Comparison of ENCODE assay signal across 29 mouse cellular contexts in genomic region chr7:132559138-132559766, GRCm38 (mm10). TPM values are rescaled to one million over a fixed set of nuclear protein-coding genes. Genes with fewer than 3 reads are reported as not detected.
DNase-seq lines count a peak whose midpoint lies in the region; ATAC-seq and TF ChIP-seq lines count a peak whose summit lies in the region.
"Had no signal": no experiment of that assay in that cellular context is flagged by ENCODE, and none has a peak within 500 bp of the region (broad histone marks: within the 10 kb centered on the region; RNA-seq: fewer than 3 reads in every experiment).

No protein-coding gene starts in this region.

- peaks cover 74% of the 10 kb centered on the region for H3K36me3 ChIP-seq in embryonic facial prominence, embryonic 13.5 days
- peaks cover 76% of the 10 kb centered on the region for H3K36me3 ChIP-seq in embryonic facial prominence, embryonic 10.5 days (replicated peaks)
- H3K36me3 ChIP-seq in heart, postnatal 0 days (replicated peaks; ENCODE audit: control insufficient read depth, insufficient read depth, low read length), result peaks cover 77% of the 10 kb centered on the region
- peaks cover 33% of the 10 kb centered on the region for H3K36me3 ChIP-seq in heart, embryonic 11.5 days (ENCODE audit: control insufficient read depth, insufficient read depth, low read length)
- peaks cover 77% of the 10 kb centered on the region for H3K36me3 ChIP-seq in lung, embryonic 14.5 days (ENCODE audit: insufficient read depth)

- H3K4me1 ChIP-seq in embryonic facial prominence, embryonic 13.5 days, result peaks cover 11% of the 10 kb centered on the region; the same call in 1 of the 2 replicates
- peaks cover 9% of the 10 kb centered on the region for H3K4me1 ChIP-seq in embryonic facial prominence, embryonic 10.5 days
- H3K4me1 ChIP-seq in heart, postnatal 0 days (ENCODE audit: control insufficient read depth, insufficient read depth), result no peaks in the 10 kb centered on the region
- no peaks in the 10 kb centered on the region for H3K4me1 ChIP-seq in heart, embryonic 11.5 days (ENCODE audit: control insufficient read depth, insufficient read depth, low read length)
- H3K4me1 ChIP-seq in lung, embryonic 14.5 days (ENCODE audit: insufficient read depth), result no peaks in the 10 kb centered on the region
- peaks cover 5% of the 10 kb centered on the region; the same call in 1 of the 2 replicates for H3K4me1 ChIP-seq in lung, adult 2 months (ENCODE audit: control insufficient read depth, insufficient read depth, low read length)
- peaks cover 9% of the 10 kb centered on the region; the same call in 1 of the 2 replicates for H3K4me1 ChIP-seq in brown adipose tissue, adult 24 weeks (ENCODE audit: control insufficient read depth, insufficient read depth, insufficient read length, low read length)
- H3K4me1 ChIP-seq: hindbrain, embryonic 15.5 days; midbrain, embryonic 15.5 days; neural tube, embryonic 12.5 days had no signal

- 0 out of 2 replicates have a peak, but pooled peaks have one; percentile 43 for TF ChIP-seq EP300 in heart, postnatal 0 days (IDR thresholded peaks at IDR 0.05; ENCODE audit: low read depth)

- WGBS in embryonic facial prominence, embryonic 13.5 days, result 61% methylated on average over 3 of the region's 3 CpGs
- 74% methylated on average over 3 of the region's 3 CpGs for whole genome bisulfite sequencing in embryonic facial prominence, embryonic 10.5 days
- 48% methylated on average over 3 of the region's 3 CpGs for WGBS in heart, postnatal 0 days
- WGBS in heart, embryonic 11.5 days (ENCODE audit: insufficient replicate concordance), result 40% methylated on average over 3 of the region's 3 CpGs
- 38% methylated on average over 3 of the region's 3 CpGs for WGBS in lung, embryonic 14.5 days
- 41% methylated on average over 3 of the region's 3 CpGs for WGBS in lung, adult 2 months

- no peak; the same call in 1 of the 2 replicates for TF ChIP-seq CTCF in heart, postnatal 0 days (IDR thresholded peaks at IDR 0.05; ENCODE audit: low read depth)
- no peak for TF ChIP-seq CTCF in lung, embryonic 14.5 days (IDR thresholded peaks at IDR 0.05; ENCODE audit: low read depth)
- TF ChIP-seq CTCF in lung, adult 2 months (IDR thresholded peaks at IDR 0.05; ENCODE audit: insufficient read depth, low read length), result no peak

- no peak for TF ChIP-seq POLR2A in lung, adult 2 months (IDR thresholded peaks at IDR 0.05; ENCODE audit: borderline replicate concordance, extremely low read depth, low read depth, low read length)

- peak overlapping the region; percentile 62; the same call in 1 of the 2 replicates for H3K27ac ChIP-seq in embryonic facial prominence, embryonic 13.5 days
- H3K27ac ChIP-seq in embryonic facial prominence, embryonic 10.5 days (replicated peaks), result no peak overlapping the region
- peak overlapping the region; percentile 48 for H3K27ac ChIP-seq in heart, postnatal 0 days (ENCODE audit: low read depth)
- H3K27ac ChIP-seq in heart, embryonic 11.5 days (ENCODE audit: low read depth, low read length), result no peak overlapping the region
- H3K27ac ChIP-seq in lung, embryonic 14.5 days (ENCODE audit: low read depth), result no peak overlapping the region; the same call in 1 of the 2 replicates
- H3K27ac ChIP-seq in brown adipose tissue, adult 24 weeks (replicated peaks; ENCODE audit: low read depth, low read length), result peak overlapping the region; percentile 61
- H3K27ac ChIP-seq: hindbrain, embryonic 15.5 days; limb, embryonic 13.5 days; macrophage; midbrain, embryonic 15.5 days; neural tube, embryonic 12.5 days had no signal

- DNase-seq in embryonic facial prominence, embryonic 10.5 days (ENCODE audit: low spot score), result no peak
- DNase-seq in heart, postnatal 0 days (ENCODE audit: low spot score), result no peak
- peak; percentile 43 for DNase-seq in lung, embryonic 14.5 days
- no peak for DNase-seq in lung, adult 2 months
- no peak for DNase-seq in urinary bladder, postnatal 10 days (ENCODE audit: low spot score)
- DNase-seq: cerebellum, adult 11-12 months; cerebellum, postnatal 10 days; gastrocnemius, postnatal 14 days; heart, postnatal 4 days; kidney, adult 9 months; kidney, postnatal 36 days; layer of hippocampus, postnatal 36 days; liver, postnatal 0 days; right cerebral cortex, postnatal 25 days; spleen, adult 18-20 months; thymus, postnatal 25 days had no signal

- no peak overlapping the region for H3K4me2 ChIP-seq in embryonic facial prominence, embryonic 13.5 days
- H3K4me2 ChIP-seq in heart, postnatal 0 days (ENCODE audit: low read depth, low read length), result no peak overlapping the region
- H3K4me2 ChIP-seq in heart, embryonic 11.5 days, result no peak overlapping the region
- H3K4me2 ChIP-seq in lung, embryonic 14.5 days, result no peak overlapping the region
- H3K4me2 ChIP-seq: hindbrain, embryonic 15.5 days; limb, embryonic 13.5 days; midbrain, embryonic 15.5 days; neural tube, embryonic 12.5 days had no signal

- no peaks in the 10 kb centered on the region for H3K9me3 ChIP-seq in embryonic facial prominence, embryonic 13.5 days
- H3K9me3 ChIP-seq in embryonic facial prominence, embryonic 10.5 days, result no peaks in the 10 kb centered on the region
- H3K9me3 ChIP-seq in heart, postnatal 0 days (replicated peaks; ENCODE audit: control insufficient read depth, low read length), result no peaks in the 10 kb centered on the region
- H3K9me3 ChIP-seq in heart, embryonic 11.5 days (replicated peaks; ENCODE audit: control insufficient read depth, low read length), result no peaks in the 10 kb centered on the region
- no peaks in the 10 kb centered on the region for H3K9me3 ChIP-seq in lung, embryonic 14.5 days (ENCODE audit: low read depth, low read length)
- H3K9me3 ChIP-seq: hindbrain, embryonic 15.5 days; limb, embryonic 13.5 days; midbrain, embryonic 15.5 days; neural tube, embryonic 12.5 days had no signal

- no peaks in the 10 kb centered on the region for H3K27me3 ChIP-seq in embryonic facial prominence, embryonic 13.5 days
- no peaks in the 10 kb centered on the region for H3K27me3 ChIP-seq in embryonic facial prominence, embryonic 10.5 days (replicated peaks; ENCODE audit: low read depth, poor library complexity, severe bottlenecking)
- no peaks in the 10 kb centered on the region for H3K27me3 ChIP-seq in heart, postnatal 0 days (ENCODE audit: control insufficient read depth, insufficient read depth, low read length)
- H3K27me3 ChIP-seq in heart, embryonic 11.5 days (ENCODE audit: control insufficient read depth, insufficient read depth, low read length), result no peaks in the 10 kb centered on the region
- H3K27me3 ChIP-seq in lung, embryonic 14.5 days (ENCODE audit: insufficient read depth, low read length), result no peaks in the 10 kb centered on the region
- H3K27me3 ChIP-seq: hindbrain, embryonic 15.5 days; limb, embryonic 13.5 days; midbrain, embryonic 15.5 days; neural tube, embryonic 12.5 days had no signal

- H3K4me3 ChIP-seq in embryonic facial prominence, embryonic 13.5 days, result no peak overlapping the region
- H3K4me3 ChIP-seq in embryonic facial prominence, embryonic 10.5 days, result no peak overlapping the region
- H3K4me3 ChIP-seq in heart, postnatal 0 days (ENCODE audit: low read depth, low read length), result no peak overlapping the region
- no peak overlapping the region for H3K4me3 ChIP-seq in heart, embryonic 11.5 days (ENCODE audit: low read depth, low read length)
- H3K4me3 ChIP-seq in lung, embryonic 14.5 days (ENCODE audit: low read depth, low read length), result no peak overlapping the region
- H3K4me3 ChIP-seq in lung, adult 2 months (replicated peaks; ENCODE audit: extremely low read depth, low read depth, low read length), result no peak overlapping the region
- no peak overlapping the region for H3K4me3 ChIP-seq in brown adipose tissue, adult 24 weeks (ENCODE audit: insufficient read depth, low read depth, low read length)
- H3K4me3 ChIP-seq: hindbrain, embryonic 15.5 days; limb, embryonic 13.5 days; midbrain, embryonic 15.5 days; neural tube, embryonic 12.5 days had no signal

- H3K9ac ChIP-seq in embryonic facial prominence, embryonic 13.5 days, result no peak overlapping the region
- no peak overlapping the region for H3K9ac ChIP-seq in heart, postnatal 0 days (replicated peaks; ENCODE audit: low read depth, low read length)
- H3K9ac ChIP-seq in heart, embryonic 11.5 days (ENCODE audit: low read depth, low read length), result no peak overlapping the region
- H3K9ac ChIP-seq in lung, embryonic 14.5 days, result no peak overlapping the region
- H3K9ac ChIP-seq: hindbrain, embryonic 15.5 days; limb, embryonic 13.5 days; liver, postnatal 0 days; midbrain, embryonic 15.5 days; neural tube, embryonic 12.5 days had no signal

- no peak for ATAC-seq in embryonic facial prominence, embryonic 13.5 days (ENCODE audit: insufficient number of reproducible peaks, insufficient read depth, low FRiP score, low TSS enrichment, low read depth)
- peak; percentile 49 for ATAC-seq in heart, postnatal 0 days (ENCODE audit: insufficient read depth, low read depth)
- ATAC-seq in heart, embryonic 11.5 days (replicated peaks; ENCODE audit: insufficient number of reproducible peaks, low FRiP score, low TSS enrichment), result no peak
- peak; percentile 54; the same call in 1 of the 2 replicates for ATAC-seq in lung, embryonic 14.5 days (ENCODE audit: insufficient read depth)
- ATAC-seq: forebrain, embryonic 14.5 days; liver, postnatal 0 days; midbrain, embryonic 15.5 days had no signal

RNA-seq across cellular contexts. Expression of gene Oat, which starts 16.9 kb away (rescaled TPM):
- 175 and 200 TPM in 2 replicates for polyA plus RNA-seq in embryonic facial prominence, embryonic 13.5 days (2015; fragmentation: Nextera tagmentation; extraction: Ambion mirVana)
- 121 and 127 TPM in 2 replicates for polyA plus RNA-seq in embryonic facial prominence, embryonic 10.5 days (2016; fragmentation: Nextera tagmentation; extraction: Ambion mirVana)
- total RNA-seq in heart, postnatal 0 days (2014; rRNA removed; ENCODE audit: low replicate concordance), result 194 and 208 TPM in 2 replicates
- 155 and 157 TPM in 2 replicates for polyA plus RNA-seq in heart, postnatal 0 days (2015; fragmentation: Nextera tagmentation; extraction: Ambion mirVana)
- polyA plus RNA-seq in heart, embryonic 11.5 days (2014; fragmentation: Nextera tagmentation; extraction: Ambion mirVana), result 162 and 186 TPM in 2 replicates
- 270 and 289 TPM in 2 replicates for polyA plus RNA-seq in lung, embryonic 14.5 days (2014; fragmentation: Nextera tagmentation; extraction: Ambion mirVana)
- polyA plus RNA-seq in lung, adult 2 months (2012; rRNA removed), result 126 and 152 TPM in 2 replicates
- polyA plus RNA-seq in brown adipose tissue, adult 24 weeks (2012; ENCODE audit: insufficient read depth, insufficient read length, missing spikeins), result 50.3 and 75.2 TPM in 2 replicates

RNA-seq across cellular contexts. Expression of gene Nkx1-2, which starts 40.2 kb away (rescaled TPM):
- polyA plus RNA-seq in embryonic facial prominence, embryonic 13.5 days (2015; fragmentation: Nextera tagmentation; extraction: Ambion mirVana), result not detected in 2 replicates
- polyA plus RNA-seq in embryonic facial prominence, embryonic 10.5 days (2016; fragmentation: Nextera tagmentation; extraction: Ambion mirVana), result 0.15 and 0.19 TPM in 2 replicates
- total RNA-seq in heart, postnatal 0 days (2014; rRNA removed; ENCODE audit: low replicate concordance), result not detected in 2 replicates
- polyA plus RNA-seq in heart, postnatal 0 days (2015; fragmentation: Nextera tagmentation; extraction: Ambion mirVana), result not detected in 2 replicates
- 0.04 TPM in 1 of 2 replicates, not detected in the other for polyA plus RNA-seq in heart, embryonic 11.5 days (2014; fragmentation: Nextera tagmentation; extraction: Ambion mirVana)
- polyA plus RNA-seq in lung, embryonic 14.5 days (2014; fragmentation: Nextera tagmentation; extraction: Ambion mirVana), result not detected in 2 replicates
- not detected in 2 replicates for polyA plus RNA-seq in lung, adult 2 months (2012; rRNA removed)
- not detected in 2 replicates for polyA plus RNA-seq in brown adipose tissue, adult 24 weeks (2012; ENCODE audit: insufficient read depth, insufficient read length, missing spikeins)
- total RNA-seq: adrenal gland, adult 18-20 months; adrenal gland, postnatal 4 days; gastrocnemius, postnatal 14 days; heart, postnatal 4 days; layer of hippocampus, postnatal 36 days; left cerebral cortex, postnatal 10 days had no signal
- polyA plus RNA-seq: embryonic facial prominence, embryonic 11.5 days; forebrain, embryonic 14.5 days; liver, postnatal 0 days; macrophage had no signal

RNA-seq across cellular contexts. Expression of gene Lhpp, which starts 51.2 kb away (rescaled TPM):
- polyA plus RNA-seq in embryonic facial prominence, embryonic 13.5 days (2015; fragmentation: Nextera tagmentation; extraction: Ambion mirVana), result 17.5 and 19.9 TPM in 2 replicates
- 15.5 TPM in 2 replicates for polyA plus RNA-seq in embryonic facial prominence, embryonic 10.5 days (2016; fragmentation: Nextera tagmentation; extraction: Ambion mirVana)
- total RNA-seq in heart, postnatal 0 days (2014; rRNA removed; ENCODE audit: low replicate concordance), result 32.2 and 40.1 TPM in 2 replicates
- polyA plus RNA-seq in heart, postnatal 0 days (2015; fragmentation: Nextera tagmentation; extraction: Ambion mirVana), result 21.3 and 22.9 TPM in 2 replicates
- 21.2 and 21.9 TPM in 2 replicates for polyA plus RNA-seq in heart, embryonic 11.5 days (2014; fragmentation: Nextera tagmentation; extraction: Ambion mirVana)
- polyA plus RNA-seq in lung, embryonic 14.5 days (2014; fragmentation: Nextera tagmentation; extraction: Ambion mirVana), result 21.7 and 22.8 TPM in 2 replicates
- polyA plus RNA-seq in lung, adult 2 months (2012; rRNA removed), result 12.4 and 17.1 TPM in 2 replicates
- 11.1 and 13.9 TPM in 2 replicates for polyA plus RNA-seq in brown adipose tissue, adult 24 weeks (2012; ENCODE audit: insufficient read depth, insufficient read length, missing spikeins)

Comparison
In these comparisons a context has a peak if more than half of its experiments do, and no peak if none do; other contexts are left out.
1. ATAC-seq: peak in heart, postnatal 0 days (single experiment) and lung, embryonic 14.5 days (single experiment); none in embryonic facial prominence, embryonic 13.5 days (single experiment) and heart, embryonic 11.5 days (single experiment).
2. H3K27ac ChIP-seq: peak in embryonic facial prominence, embryonic 13.5 days (single experiment), heart, postnatal 0 days (single experiment) and brown adipose tissue, adult 24 weeks (single experiment); none in embryonic facial prominence, embryonic 10.5 days (single experiment), heart, embryonic 11.5 days (single experiment) and lung, embryonic 14.5 days (single experiment).